Mouse (Mus musculus) limb, embryonic 13.5 days (tissue): ENCODE results near the gene B4galt2. TPM values are rescaled to one million over a fixed set of nuclear protein-coding genes. Genes with fewer than 3 reads are reported as not detected.

Source experiments
- ATAC-seq: fragments of 200-750 bp; cut with Nextera tagmentation; 2 replicates; pipeline ENCODE4 v1.8.0; 2017; ENCODE audit warnings: low read depth, moderate number of reproducible peaks, moderate TSS enrichment; ENCODE audit not compliant: low FRiP score
- H3K27ac ChIP-seq: fragments of 300-500 bp; sonication (generic); 2 replicates; pipeline ENCODE4 v1.5.1; 2015; ENCODE audit warnings: inconsistent platforms, mild to moderate bottlenecking, moderate library complexity
- H3K27me3 ChIP-seq: fragments of 300-500 bp; sonication (generic); 2 replicates; pipeline ENCODE4 v1.6.1; 2015; ENCODE audit warnings: mild to moderate bottlenecking, inconsistent platforms
- H3K36me3 ChIP-seq: fragments of 300-500 bp; sonication (generic); 2 replicates; pipeline ENCODE4 v1.6.1; 2015; ENCODE audit warnings: inconsistent platforms, mild to moderate bottlenecking, moderate library complexity
- H3K4me1 ChIP-seq: fragments of 300-500 bp; sonication (generic); 2 replicates; pipeline ENCODE4 v1.6.1; 2015; ENCODE audit warnings: inconsistent platforms
- H3K4me2 ChIP-seq: fragments of 300-500 bp; sonication (generic); replicated peaks from 2 replicates; pipeline ENCODE4 v1.6.1; 2015; ENCODE audit warnings: inconsistent platforms, mild to moderate bottlenecking, moderate library complexity
- H3K4me3 ChIP-seq: fragments of 300-500 bp; sonication (generic); 2 replicates; pipeline ENCODE4 v1.5.1; 2015; ENCODE audit warnings: moderate library complexity, mild to moderate bottlenecking, inconsistent platforms
- H3K9ac ChIP-seq: fragments of 300-500 bp; sonication (generic); 2 replicates; pipeline ENCODE4 v1.6.1; 2015; ENCODE audit warnings: mild to moderate bottlenecking, inconsistent platforms
- H3K9me3 ChIP-seq: fragments of 300-500 bp; sonication (generic); 2 replicates; pipeline ENCODE4 v1.6.1; 2016; ENCODE audit warnings: inconsistent platforms
- WGBS: fragments of 180-500 bp; shearing (Covaris S2); methylation state at CpG from one replicate; pipeline ENCODE4 v1.1.7; 2015; 5-methylcytosine and 5-hydroxymethylcytosine counted together
- polyA plus RNA-seq: library from polyadenylated mRNA; unstranded; fragments of >200 nt; fragmentation: Nextera tagmentation; extraction: Ambion mirVana; gene quantifications from 2 replicates; pipeline ENCODE4 v1.2.1, GENCODE M21; 2015

The B4galt2 gene
- polyA plus RNA-seq, 1 experiment from 2014 or later = 32.8 TPM

GRCm38 (mm10) chr4:117904094-117904493, 20.8 kb upstream of the B4galt2 start:
- Histone ChIP-seq H3K27ac (no peak overlapping the region), H3K27me3 (no peaks in the 10 kb centered on the region), H3K9ac (no peak overlapping the region), H3K4me1 (peaks cover 5% of the 10 kb centered on the region), H3K36me3 (peaks cover 86% of the 10 kb centered on the region), H3K4me2 (no peak overlapping the region), H3K9me3 (no peaks in the 10 kb centered on the region), H3K4me3 (no peak overlapping the region)
- 93% methylated on average over 10 of the region's 10 CpGs for WGBS
- ATAC-seq = no peak

- no peak for ATAC-seq
These were observed 14.8 kb upstream of the B4galt2 start for GRCm38 (mm10) chr4:117898111-117898510.

GRCm38 (mm10) chr4:117896031-117896430, 12.7 kb upstream of the B4galt2 start:
- Histone ChIP-seq H3K9ac (no peak overlapping the region), H3K4me2 (no peak overlapping the region), H3K27me3 (no peaks in the 10 kb centered on the region), H3K36me3 (peaks cover 70% of the 10 kb centered on the region), H3K4me1 (peaks cover 8% of the 10 kb centered on the region), H3K9me3 (no peaks in the 10 kb centered on the region), H3K4me3 (no peak overlapping the region), H3K27ac (no peak overlapping the region)
- ATAC-seq = no peak
- 97% methylated on average over 6 of the region's 6 CpGs for WGBS

More at GRCm38 (mm10) chr4:117898111-117898510, 14.8 kb upstream of the B4galt2 start:
- Histone ChIP-seq H3K36me3 (peaks cover 91% of the 10 kb centered on the region), H3K4me2 (no peak overlapping the region), H3K9me3 (no peaks in the 10 kb centered on the region), H3K4me1 (no peaks in the 10 kb centered on the region), H3K4me3 (no peak overlapping the region), H3K27ac (no peak overlapping the region), H3K27me3 (no peaks in the 10 kb centered on the region), H3K9ac (no peak overlapping the region)
- 78% methylated on average over 3 of the region's 3 CpGs for WGBS

- WGBS = 75% methylated on average over 7 of the region's 7 CpGs
- Histone ChIP-seq H3K36me3 (peaks cover 63% of the 10 kb centered on the region), H3K9ac (no peak overlapping the region), H3K27ac (no peak overlapping the region), H3K4me1 (peaks cover 11% of the 10 kb centered on the region), H3K9me3 (no peaks in the 10 kb centered on the region), H3K27me3 (no peaks in the 10 kb centered on the region), H3K4me3 (no peak overlapping the region), H3K4me2 (no peak overlapping the region)
- ATAC-seq = no peak
These were observed 12.1 kb upstream of the B4galt2 start for GRCm38 (mm10) chr4:117895339-117895738.

GRCm38 (mm10) chr4:117894601-117895000, 11.3 kb upstream of the B4galt2 start:
- Histone ChIP-seq H3K4me2 (no peak overlapping the region), H3K36me3 (peaks cover 63% of the 10 kb centered on the region), H3K4me1 (peaks cover 11% of the 10 kb centered on the region), H3K27me3 (no peaks in the 10 kb centered on the region), H3K9ac (no peak overlapping the region), H3K4me3 (no peak overlapping the region), H3K27ac (no peak overlapping the region), H3K9me3 (no peaks in the 10 kb centered on the region)
- ATAC-seq = no peak
- 87% methylated on average over 8 of the region's 8 CpGs for WGBS

- peaks cover 58% of the 10 kb centered on the region for H3K36me3 ChIP-seq
- no peaks in the 10 kb centered on the region for H3K9me3 ChIP-seq
These were observed 10.1 kb upstream of the B4galt2 start for GRCm38 (mm10) chr4:117893376-117893775.

GRCm38 (mm10) chr4:117891738-117892161, 8.5 kb upstream of the B4galt2 start, which contains the start of gene Dph2:
Gene Dph2 (minus strand): TSS chr4:117892032.
- Histone ChIP-seq H3K4me2 (peak within 1 kb of the TSS; percentile 93), H3K4me1 (peaks cover 13% of the 10 kb centered on the region), H3K27ac (no peak within 1 kb of the TSS), H3K9ac (peak within 1 kb of the TSS; percentile 66), H3K27me3 (no peaks in the 10 kb centered on the region), H3K4me3 (peak within 1 kb of the TSS; percentile 81), H3K9me3 (no peaks in the 10 kb centered on the region), H3K36me3 (peaks cover 44% of the 10 kb centered on the region)
- WGBS = under 1% methylated on average over 21 of the region's 21 CpGs
- peak; percentile 90 for ATAC-seq

More at GRCm38 (mm10) chr4:117893376-117893775, 10.1 kb upstream of the B4galt2 start:
- 21% methylated on average over 9 of the region's 9 CpGs for WGBS
- no peak overlapping the region for H3K27ac ChIP-seq
- H3K27me3 ChIP-seq = no peaks in the 10 kb centered on the region
- no peak overlapping the region for H3K4me2 ChIP-seq
- no peak overlapping the region for H3K4me3 ChIP-seq
- H3K4me1 ChIP-seq = peaks cover 11% of the 10 kb centered on the region
- no peak for ATAC-seq
- H3K9ac ChIP-seq = no peak overlapping the region

GRCm38 (mm10) chr4:117890750-117891149, 7.5 kb upstream of the B4galt2 start:
- Histone ChIP-seq H3K4me2 (peak overlapping the region; percentile 93), H3K9me3 (no peaks in the 10 kb centered on the region), H3K27me3 (no peaks in the 10 kb centered on the region), H3K36me3 (peaks cover 36% of the 10 kb centered on the region), H3K4me3 (peak overlapping the region; percentile 81), H3K4me1 (peaks cover 23% of the 10 kb centered on the region), H3K27ac (no peak overlapping the region), H3K9ac (no peak overlapping the region)
- 87% methylated on average over 8 of the region's 8 CpGs for WGBS
- ATAC-seq = no peak

- H3K4me3 ChIP-seq = no peak overlapping the region
- no peaks in the 10 kb centered on the region for H3K27me3 ChIP-seq
- H3K9ac ChIP-seq = no peak overlapping the region
- H3K9me3 ChIP-seq = no peaks in the 10 kb centered on the region
- peaks cover 36% of the 10 kb centered on the region for H3K36me3 ChIP-seq
- no peak for ATAC-seq
- peaks cover 23% of the 10 kb centered on the region for H3K4me1 ChIP-seq
- no peak overlapping the region for H3K27ac ChIP-seq
- H3K4me2 ChIP-seq = no peak overlapping the region
- WGBS = 89% methylated on average over 14 of the region's 14 CpGs
These were observed 6.7 kb upstream of the B4galt2 start for GRCm38 (mm10) chr4:117890031-117890430.

GRCm38 (mm10) chr4:117889471-117889870, 6.2 kb upstream of the B4galt2 start:
- H3K4me2 ChIP-seq = no peak overlapping the region
- H3K4me1 ChIP-seq = peaks cover 23% of the 10 kb centered on the region
- 91% methylated on average over 15 of the region's 15 CpGs for WGBS
- H3K36me3 ChIP-seq = peaks cover 36% of the 10 kb centered on the region
- H3K4me3 ChIP-seq = no peak overlapping the region
- H3K27ac ChIP-seq = no peak overlapping the region
- H3K9me3 ChIP-seq = no peaks in the 10 kb centered on the region
- H3K9ac ChIP-seq = no peak overlapping the region
- ATAC-seq = no peak
- no peaks in the 10 kb centered on the region for H3K27me3 ChIP-seq

GRCm38 (mm10) chr4:117887920-117888319, 4.6 kb upstream of the B4galt2 start:
- Histone ChIP-seq H3K27ac (no peak overlapping the region), H3K36me3 (peaks cover 32% of the 10 kb centered on the region), H3K27me3 (no peaks in the 10 kb centered on the region), H3K4me1 (peaks cover 32% of the 10 kb centered on the region), H3K9me3 (no peaks in the 10 kb centered on the region), H3K9ac (no peak overlapping the region), H3K4me3 (peak overlapping the region; percentile 92; the same call in 1 of the 2 replicates), H3K4me2 (peak overlapping the region; percentile 90)
- 66% methylated on average over 2 of the region's 2 CpGs for WGBS
- ATAC-seq = no peak

GRCm38 (mm10) chr4:117887133-117887532, 3.8 kb upstream of the B4galt2 start, which contains the start of gene Atp6v0b:
Gene Atp6v0b (minus strand): TSS chr4:117887333.
- Histone ChIP-seq H3K27me3 (no peaks in the 10 kb centered on the region), H3K9ac (peak within 1 kb of the TSS; percentile 85), H3K4me1 (peaks cover 36% of the 10 kb centered on the region), H3K27ac (no peak within 1 kb of the TSS), H3K36me3 (peaks cover 32% of the 10 kb centered on the region), H3K4me2 (peak within 1 kb of the TSS; percentile 90), H3K9me3 (no peaks in the 10 kb centered on the region), H3K4me3 (peak within 1 kb of the TSS; percentile 92)
- under 1% methylated on average over 37 of the region's 37 CpGs for WGBS
- ATAC-seq = peak; percentile 88

- H3K9me3 ChIP-seq = no peaks in the 10 kb centered on the region
- H3K4me2 ChIP-seq = peak overlapping the region; percentile 90
- H3K4me3 ChIP-seq = peak overlapping the region; percentile 92
- peaks cover 32% of the 10 kb centered on the region for H3K36me3 ChIP-seq
- ATAC-seq = no peak
- H3K4me1 ChIP-seq = peaks cover 39% of the 10 kb centered on the region
- H3K9ac ChIP-seq = peak overlapping the region; percentile 85
- no peak overlapping the region for H3K27ac ChIP-seq
- no peaks in the 10 kb centered on the region for H3K27me3 ChIP-seq
- 3% methylated on average over 23 of the region's 24 CpGs for WGBS
These were observed 3.4 kb upstream of the B4galt2 start for GRCm38 (mm10) chr4:117886644-117887043.
